Mouse (Mus musculus) gastrocnemius, postnatal 14 days (tissue): ENCODE measurements around the gene Jag1. TPM values are rescaled to one million over a fixed set of nuclear protein-coding genes. Genes with fewer than 3 reads are reported as not detected.

Source experiments
- DNase-seq: peaks from one replicate; pipeline ENCODE4 v3.0.0; 2021; ENCODE audit warnings: mixed read lengths
- intact Hi-C: fragments of 180-260 bp; cut with DNase I; formaldehyde crosslinking; loops from one replicate; pipeline ENCODE4 v1.15.1; 2025; ENCODE audit warnings: low total_unique reads
- total RNA-seq, 2 experiments: library from RNA; stranded (reverse); gene quantifications; 2 replicates each; pipeline ENCODE4 v1.2.3; 2021

Gene Jag1
- total RNA-seq, 2 experiments from 2014 or later = 9.5 to 11.4 TPM

GRCm38 (mm10) chr2:137109321-137110213 lies 6.9 kb downstream of the Jag1 start:
- peak; percentile 49 for DNase-seq
- intact Hi-C loops = loop anchor here (10.0 kb wide), 2 partner anchors 115 to 835 kb away; no protein-coding TSS in a partner anchor

DNA sequence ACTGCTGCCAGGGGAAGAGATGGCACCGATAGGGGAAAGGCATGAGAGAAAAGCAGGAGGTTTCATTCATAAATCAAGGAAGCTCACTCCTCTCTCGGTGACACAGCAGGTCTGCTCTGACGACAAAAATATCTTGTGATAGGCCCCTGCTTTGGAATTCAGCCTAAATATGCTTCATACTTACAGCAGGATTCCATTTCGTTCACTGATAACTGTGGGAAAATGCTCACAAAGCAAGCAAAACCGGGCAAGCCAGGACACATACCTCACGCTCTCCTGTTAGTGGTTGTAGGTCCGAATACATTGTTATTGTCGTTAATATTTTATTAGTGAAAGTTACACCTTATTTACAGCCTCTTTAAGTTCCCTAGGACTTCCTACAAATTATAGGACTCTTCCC lies 8.5 kb downstream of the Jag1 start:
- intact Hi-C loops = no loop called here
- DNase-seq = no peak

DNA sequence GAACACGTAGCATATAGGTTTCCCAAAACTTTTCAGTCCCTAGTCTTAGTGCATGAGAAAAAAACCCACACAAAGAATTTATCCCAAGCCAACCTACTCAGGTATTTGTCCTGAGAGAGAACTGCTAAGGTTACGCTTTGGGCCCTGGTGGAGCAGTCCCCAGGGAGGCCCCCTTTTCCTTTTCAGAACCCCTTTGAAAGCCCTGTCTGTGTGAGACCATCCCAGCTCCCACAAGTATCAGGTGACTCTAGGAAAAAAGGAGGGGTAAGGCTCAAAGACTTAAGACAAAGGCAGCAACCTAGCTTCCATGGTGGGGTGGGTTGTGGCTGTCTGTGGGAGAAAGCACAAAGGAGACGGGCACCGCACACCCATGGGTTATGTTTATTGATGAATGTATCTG lies 9.2 kb downstream of the Jag1 start:
- DNase-seq = no peak
- intact Hi-C loops = no loop called here

DNA sequence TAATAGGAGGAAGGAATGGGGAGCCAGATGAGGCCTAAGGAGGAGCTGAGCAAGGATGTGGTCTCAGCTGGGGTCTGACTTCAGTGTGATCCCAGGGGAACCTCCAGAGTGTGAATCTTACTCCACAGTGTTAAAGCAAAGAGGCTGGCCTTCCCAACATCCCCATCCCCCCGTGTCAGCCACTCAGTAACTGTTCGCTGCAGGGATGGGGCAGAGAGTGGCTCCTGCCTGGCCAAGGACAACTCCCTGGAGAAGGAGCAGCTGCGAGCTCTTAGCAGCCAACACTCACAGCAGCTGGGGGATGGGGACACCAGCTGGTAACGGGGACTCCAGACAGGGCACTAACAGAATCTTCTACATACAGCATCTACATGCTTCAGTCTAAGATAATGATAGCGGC lies 15.4 kb downstream of the Jag1 start:
- intact Hi-C loops = no loop called here
- peak; percentile 80 for DNase-seq

DNA sequence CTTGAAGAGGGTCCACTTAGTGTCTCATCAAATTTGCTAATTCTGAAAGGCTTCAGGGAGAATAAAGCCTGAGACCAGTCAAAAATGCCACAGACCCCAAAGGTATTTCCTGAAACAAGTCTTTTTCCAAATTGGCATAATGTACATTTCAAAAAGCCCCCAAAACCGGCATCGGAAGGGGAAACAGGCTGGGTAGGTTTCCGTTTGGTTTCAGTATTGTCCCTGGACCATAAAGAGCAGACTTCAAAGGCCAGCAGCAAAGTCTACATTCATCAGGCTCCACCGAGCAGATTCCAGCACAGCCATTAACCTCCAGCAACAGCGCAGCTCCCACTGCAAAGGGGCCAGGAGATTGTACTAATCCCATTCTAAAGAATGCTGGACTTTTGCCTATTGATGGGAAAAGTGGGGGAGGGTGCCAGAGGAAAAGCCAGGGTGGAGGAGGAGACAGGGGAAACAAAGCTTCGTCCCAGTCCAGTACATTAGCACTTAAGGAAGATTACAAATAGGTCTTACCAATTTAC lies 17.2 kb downstream of the Jag1 start:
- intact Hi-C loops = loop anchor here (10.0 kb wide), 1 partner anchor 184 kb away; no protein-coding TSS in a partner anchor
- no peak for DNase-seq

DNA sequence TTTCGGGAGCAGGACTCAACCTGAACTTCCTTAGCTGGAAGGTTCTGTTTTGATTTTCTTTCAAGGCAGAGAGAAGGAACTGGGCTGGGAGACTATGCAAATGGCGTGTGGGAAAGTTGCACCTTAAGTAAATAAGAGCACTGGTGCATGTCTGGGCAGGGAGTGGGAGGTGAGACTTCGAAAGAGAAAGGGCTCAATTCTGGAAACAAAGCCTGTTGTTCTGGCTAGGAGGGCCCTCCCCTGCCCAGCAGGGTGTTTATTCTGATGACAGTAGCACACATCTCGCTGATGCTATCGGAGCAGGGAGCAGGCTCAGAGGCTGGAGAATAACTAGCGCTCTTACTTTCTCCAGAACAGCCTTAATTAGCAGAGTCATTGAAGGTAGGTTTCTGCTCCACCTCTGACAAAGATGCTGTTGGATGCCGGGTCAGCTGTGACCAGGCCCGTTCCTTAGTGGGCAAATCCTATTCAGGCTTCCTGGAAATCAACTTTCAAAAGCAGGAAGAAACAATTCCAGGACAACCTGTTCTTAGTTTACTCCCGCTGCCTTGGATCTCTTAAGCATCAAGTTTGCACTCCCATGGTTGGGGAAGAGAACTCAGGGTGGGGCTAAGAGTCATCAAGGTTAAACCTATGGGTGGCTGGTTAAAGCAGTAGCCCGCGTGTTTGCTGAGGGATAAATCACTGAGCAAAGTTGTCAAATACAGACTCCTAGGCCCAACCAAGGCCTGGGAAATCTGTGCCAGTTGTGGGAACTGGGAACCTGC lies 18.0 kb downstream of the Jag1 start:
- DNase-seq = no peak
- intact Hi-C loops = loop anchor here (10.0 kb wide), 1 partner anchor 184 kb away; no protein-coding TSS in a partner anchor

GRCm38 (mm10) chr2:137096981-137097460 lies 19.4 kb downstream of the Jag1 start:
- intact Hi-C loops = loop anchor here (10.0 kb wide), 1 partner anchor 182 kb away; no protein-coding TSS in a partner anchor
- no peak for DNase-seq

DNA sequence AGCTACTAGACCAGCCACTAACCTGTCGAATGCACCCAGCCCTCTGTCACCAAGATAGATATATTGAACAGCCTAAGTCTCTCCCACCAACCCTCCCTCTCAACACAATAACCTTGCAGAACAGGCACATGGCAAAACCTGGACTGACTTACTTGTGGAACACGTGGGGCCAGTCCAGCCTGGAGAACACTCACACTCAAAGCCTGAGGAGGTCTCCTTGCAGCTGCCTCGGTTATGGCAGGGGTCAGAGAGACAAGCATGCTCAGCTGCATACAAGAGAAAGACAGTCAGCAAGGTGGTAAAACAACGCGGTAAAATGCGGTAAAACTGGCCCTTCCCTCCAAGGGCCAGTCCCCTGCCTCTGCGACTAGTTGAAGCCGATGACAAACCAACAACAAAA lies 22.1 kb downstream of the Jag1 start:
- no peak for DNase-seq
- intact Hi-C loops = loop anchor here (10.0 kb wide), 1 partner anchor 180 kb away; no protein-coding TSS in a partner anchor

DNA sequence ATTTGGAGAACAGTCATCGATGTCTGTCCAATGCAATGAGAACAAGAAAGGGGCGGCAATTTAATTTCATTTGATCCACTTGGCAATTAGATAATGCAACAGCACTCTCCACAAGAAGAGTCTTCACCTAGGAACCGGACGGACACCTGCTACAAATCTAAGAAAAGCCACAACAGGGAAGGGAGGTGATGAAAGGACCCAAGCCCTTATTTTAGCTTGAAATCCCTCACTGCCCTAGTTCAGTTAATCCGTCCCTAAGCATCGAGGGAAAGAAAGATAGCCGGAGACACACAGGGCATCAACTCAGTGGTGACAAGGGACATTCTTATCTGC lies 23.2 kb downstream of the Jag1 start:
- DNase-seq = no peak
- intact Hi-C loops = loop anchor here (10.0 kb wide), 1 partner anchor 178 kb away; no protein-coding TSS in a partner anchor

DNA sequence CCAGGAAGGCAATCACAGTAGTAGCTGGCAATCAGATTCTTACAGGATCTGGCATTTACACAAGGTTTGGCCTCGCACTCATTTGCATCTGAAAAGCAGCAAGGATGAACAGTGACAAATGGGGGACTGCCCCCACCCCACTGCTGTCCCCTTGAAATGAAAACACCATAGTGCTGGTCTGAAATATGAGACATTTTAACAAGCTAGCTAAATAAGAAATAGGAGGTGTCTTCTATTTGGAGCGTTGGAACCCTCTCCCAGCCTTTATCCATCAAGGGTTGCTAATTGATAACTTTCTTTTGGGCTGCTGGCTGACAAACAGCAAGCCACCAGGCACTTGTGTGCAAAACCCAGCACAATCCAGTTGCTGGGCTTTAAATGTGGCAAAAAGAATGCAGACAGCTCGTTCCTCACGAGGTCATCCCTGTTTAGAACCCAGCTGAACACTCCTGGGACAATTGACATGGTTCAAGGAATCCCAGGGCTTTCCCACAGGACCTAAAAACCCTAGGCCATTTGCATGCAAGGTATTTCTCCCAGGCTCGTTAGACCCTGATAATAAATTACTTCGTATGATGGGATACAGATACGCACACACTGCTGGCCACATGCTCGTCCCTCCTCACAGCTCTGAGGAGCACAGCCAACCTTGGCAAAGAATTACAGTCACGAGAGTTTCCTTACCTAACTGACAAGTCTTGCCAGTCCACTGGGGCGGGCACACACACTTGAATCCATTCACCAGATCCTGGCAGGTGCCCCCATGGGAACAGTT lies 23.7 kb downstream of the Jag1 start:
- DNase-seq = no peak
- intact Hi-C loops = loop anchor here (10.0 kb wide), 1 partner anchor 178 kb away; no protein-coding TSS in a partner anchor

- no peak for DNase-seq
- intact Hi-C loops = loop anchor here (10.0 kb wide), 1 partner anchor 177 kb away; no protein-coding TSS in a partner anchor
These were observed 24.5 kb downstream of the Jag1 start for GRCm38 (mm10) chr2:137091766-137092522.

GRCm38 (mm10) chr2:137087705-137088104 lies 28.7 kb downstream of the Jag1 start:
- intact Hi-C loops = no loop called here
- DNase-seq = no peak

DNA sequence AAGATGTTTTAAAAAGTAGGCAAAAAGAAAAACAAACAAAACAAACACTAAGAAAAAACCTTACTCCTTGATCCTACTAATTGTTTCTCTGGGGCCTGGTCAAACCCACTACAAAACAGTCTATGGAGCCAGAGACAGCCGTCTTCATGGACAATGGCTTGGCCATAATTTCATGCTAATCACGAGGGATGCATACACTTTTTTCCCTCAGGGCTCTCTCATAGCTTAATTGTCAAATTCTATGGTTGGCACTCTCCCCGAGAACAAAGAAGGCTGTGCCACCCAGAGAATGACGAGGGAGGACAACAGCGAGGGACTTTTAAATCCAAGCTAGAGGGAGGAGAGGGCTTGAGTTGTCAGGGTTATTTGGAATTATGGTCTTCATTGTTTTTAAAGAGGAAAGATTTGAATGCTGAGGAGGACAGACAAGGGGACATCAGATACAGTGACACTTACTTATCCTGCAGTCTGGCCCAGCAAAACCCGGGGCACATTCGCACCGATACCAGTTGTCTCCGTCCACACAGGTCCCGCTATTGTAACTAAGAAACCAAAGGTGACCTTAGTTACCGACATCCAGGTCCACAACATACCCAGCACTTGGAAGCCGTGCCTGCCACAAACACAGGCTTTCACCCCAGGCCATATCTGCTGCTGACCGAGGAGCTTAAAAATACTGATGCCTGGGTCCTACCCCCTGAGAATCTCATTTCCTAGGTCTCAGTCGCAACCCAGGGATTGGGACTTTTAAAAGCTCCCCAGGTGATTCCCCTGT lies 29.6 kb downstream of the Jag1 start:
- DNase-seq = no peak
- intact Hi-C loops = no loop called here

DNA sequence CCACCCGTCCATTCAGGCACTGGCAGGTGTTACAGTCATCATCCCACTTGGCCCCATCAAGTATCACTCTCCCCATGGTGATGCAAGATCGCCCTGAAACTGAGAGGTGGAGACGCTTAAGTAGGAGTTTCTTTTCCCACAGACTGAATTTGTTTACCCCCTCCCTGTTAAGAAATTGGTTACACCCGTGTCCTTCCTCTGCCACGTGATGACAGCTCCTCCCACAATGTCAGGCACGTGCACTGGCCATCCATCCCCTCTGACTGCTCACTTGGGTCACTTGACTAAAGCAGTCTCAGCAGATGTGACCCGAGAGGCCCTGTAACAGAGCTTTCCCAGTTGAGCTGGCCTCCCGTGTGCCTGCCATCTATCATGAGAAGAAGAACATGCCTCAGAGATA lies 31.2 kb downstream of the Jag1 start:
- DNase-seq = no peak

DNA sequence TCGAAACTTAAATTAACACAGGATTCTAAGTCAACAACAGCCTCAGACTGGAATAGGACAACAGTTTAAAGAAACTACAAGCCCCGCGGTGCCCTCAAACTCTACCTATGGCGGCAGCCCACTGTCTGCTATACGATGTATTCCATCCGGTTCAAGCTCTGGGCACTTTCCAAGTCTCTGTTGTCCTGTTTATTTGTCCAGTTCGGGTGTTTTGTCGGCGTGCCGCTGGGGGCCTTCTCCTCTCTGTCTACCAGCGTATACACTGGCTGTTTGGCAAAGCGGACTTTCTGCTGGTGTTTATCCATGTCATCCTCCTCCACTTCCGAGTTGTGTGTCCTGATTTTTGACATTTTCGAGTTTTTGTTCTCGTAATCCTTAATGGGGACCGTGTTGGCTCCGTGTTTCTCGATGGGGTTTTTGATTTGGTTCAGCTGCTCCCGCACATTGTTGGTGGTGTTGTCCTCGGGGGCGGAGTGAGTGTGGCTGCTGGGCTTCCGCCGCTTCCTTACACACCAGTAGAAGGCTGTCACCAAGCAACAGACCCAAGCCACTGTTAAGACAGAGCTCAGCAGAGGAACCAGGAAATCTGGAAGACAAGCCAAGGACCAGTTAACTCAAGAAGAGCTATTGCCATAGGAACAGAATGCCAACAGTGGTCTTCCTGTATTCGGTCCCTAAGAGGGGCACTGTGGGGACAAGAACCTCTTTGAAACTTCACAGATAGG lies 33.4 kb downstream of the Jag1 start:
- no peak for DNase-seq
- intact Hi-C loops = no loop called here

More for the DNA sequence above, 31.2 kb downstream of the Jag1 start:
- intact Hi-C loops = no loop called here

DNA sequence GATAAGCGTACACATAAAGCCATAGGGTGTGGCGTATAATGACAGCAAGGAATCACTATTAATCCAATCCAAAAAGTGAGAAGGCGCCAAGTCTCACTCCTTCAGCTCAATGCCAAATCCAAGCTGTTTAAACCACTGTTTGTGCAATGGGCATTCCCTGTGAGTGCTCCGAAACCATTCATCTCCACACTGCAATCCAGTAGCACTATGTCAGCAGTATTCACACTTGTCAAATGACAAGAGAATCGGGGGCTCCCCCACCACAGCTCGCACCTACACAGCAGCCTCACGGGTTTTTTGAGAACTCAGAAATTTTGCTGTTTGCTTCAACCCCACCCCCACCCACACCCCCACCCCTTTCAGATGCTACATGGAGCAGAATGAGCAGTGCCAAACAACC lies 35.4 kb downstream of the Jag1 start:
- intact Hi-C loops = no loop called here
- DNase-seq = no peak

- DNase-seq = no peak
- intact Hi-C loops = no loop called here
These were observed 36.0 kb downstream of the Jag1 start for GRCm38 (mm10) chr2:137080468-137080867.
